Mouse (Mus musculus) G1E (cell line): Measurements from ENCODE around the gene Nln.

Source experiments
- CTCF ChIP-seq: IDR thresholded peaks from 2 replicates; pipeline ENCODE4 v1.5.1; 2012; ENCODE audit warnings: low read depth, low read length, inconsistent platforms, mixed read lengths
- POLR2AphosphoS5 ChIP-seq: IDR thresholded peaks from 2 replicates; pipeline ENCODE4 v1.6.1; 2012; ENCODE audit warnings: low read depth, low read length, inconsistent platforms; ENCODE audit not compliant: insufficient replicate concordance
- TAL1 ChIP-seq: conservative IDR thresholded peaks from 2 replicates; pipeline ENCODE4 v1.6.1; 2012; ENCODE audit warnings: low read depth, low read length, inconsistent platforms, mixed read lengths

DNA sequence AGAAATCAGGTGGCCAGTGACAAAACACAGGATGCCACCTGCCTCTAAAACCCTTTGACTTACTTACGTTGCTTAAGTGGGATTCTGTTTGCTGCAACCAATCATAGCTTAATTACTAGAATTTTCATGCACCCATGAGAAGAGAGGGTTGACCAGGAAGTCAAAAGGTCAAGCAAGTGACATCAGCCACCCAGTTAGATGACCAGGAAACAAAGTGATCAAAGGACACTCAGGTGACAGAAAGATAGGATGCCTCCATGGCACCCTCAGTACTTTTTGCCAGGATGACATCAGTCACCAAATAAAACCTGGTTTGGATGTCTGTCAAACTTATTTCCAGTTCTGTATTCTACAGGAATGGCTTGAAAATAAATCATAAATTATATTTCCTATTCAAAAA, 49.2 kb downstream of the Nln start:
- TF ChIP-seq CTCF: no peak
- TF ChIP-seq POLR2AphosphoS5: no peak
- no peak for TF ChIP-seq TAL1
